Mouse (Mus musculus) heart, adult 18-20 months (tissue): ENCODE measurements at regions not wholly inside any gene's neighbourhood (a gene's known extent, or its start where the extent isn't known, plus 50 kb on each side); places are given as distances from the start of the nearest gene placed in this dataset.

Experiments
- DNase-seq, 2 experiments: peaks; one replicate each; pipeline ENCODE4 v3.0.0; 2021 to 2022; ENCODE audit warnings: mixed read lengths in 1 of 2

DNA sequence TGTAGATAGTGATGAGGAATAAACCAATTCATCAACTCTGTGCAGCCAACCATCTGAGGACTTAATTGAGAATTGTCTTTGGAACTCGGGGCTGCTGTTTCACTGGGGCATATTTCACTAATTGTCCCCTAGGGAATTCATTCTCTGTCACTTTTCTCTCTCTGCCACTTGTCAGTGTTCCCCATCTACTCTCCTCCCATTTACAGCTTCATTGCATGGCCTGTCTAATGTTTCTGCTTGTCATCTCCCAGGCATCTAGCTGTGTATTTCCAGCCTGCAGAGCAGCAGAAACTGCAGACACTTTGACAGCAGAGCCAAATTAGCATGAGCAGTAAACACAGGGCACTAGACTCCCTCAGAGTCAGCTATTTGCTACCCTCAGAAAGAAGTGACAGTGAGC is 1105.2 kb downstream of the Ntrk3 start:
- no peak for DNase-seq

DNA sequence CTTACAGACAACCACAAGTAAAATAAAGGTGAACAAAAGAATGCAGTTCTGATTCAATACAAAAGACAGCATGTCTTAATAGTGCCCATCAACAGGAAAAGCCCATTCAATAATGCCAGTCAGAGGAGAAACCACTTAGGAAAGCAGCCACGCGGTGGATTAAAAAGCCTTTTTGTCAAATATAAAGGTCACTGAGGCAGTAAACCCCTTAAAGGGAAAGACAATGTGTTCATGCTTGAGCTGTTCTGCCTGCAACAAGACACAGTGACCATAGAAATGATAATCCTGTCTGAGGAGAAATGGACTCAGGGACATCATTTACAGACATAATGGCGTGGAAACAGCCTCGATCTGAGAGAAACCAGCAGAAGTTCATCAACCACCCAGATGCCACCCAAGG is 1114.3 kb downstream of the Ntrk3 start:
- DNase-seq, result no peak

DNA sequence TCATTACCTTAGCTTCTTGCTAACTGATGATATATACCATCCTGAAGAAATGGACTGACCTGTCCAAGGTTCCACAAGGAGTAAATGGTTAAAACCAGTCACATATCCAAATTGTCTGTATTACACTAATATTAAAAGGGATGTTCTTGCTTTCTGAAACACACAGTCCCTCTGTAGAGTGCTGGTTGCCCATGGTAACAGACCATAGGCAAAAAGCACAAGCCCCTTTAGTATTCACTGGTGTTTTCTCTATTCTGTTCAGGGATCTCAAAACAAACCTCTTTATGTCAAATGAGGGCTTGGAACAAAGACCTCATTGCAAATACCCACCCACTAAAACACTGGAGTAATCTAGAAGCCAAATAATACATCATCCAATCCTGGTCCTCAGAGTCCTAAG is 1114.9 kb downstream of the Ntrk3 start:
- DNase-seq, result no peak

DNA sequence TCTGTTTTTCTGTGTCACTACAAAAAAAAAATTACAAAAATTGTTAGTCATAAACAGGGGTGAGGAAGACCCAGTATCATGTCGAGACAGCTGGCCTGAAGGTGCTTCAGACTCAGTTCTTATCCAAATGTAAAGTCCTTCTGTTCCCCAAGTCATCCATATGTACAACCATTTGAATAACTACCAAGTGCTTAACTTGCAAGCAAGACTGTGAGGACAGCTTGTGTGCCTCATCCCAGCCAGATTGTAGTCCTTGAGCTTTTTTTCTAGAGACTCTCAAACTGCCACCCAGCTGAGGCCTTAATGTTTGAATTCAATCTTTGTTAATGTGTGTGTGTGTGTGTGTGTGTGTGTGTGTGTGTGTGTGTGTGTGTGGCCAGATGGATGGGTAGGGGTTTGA is 1164.9 kb downstream of the Ntrk3 start:
- no peak for DNase-seq

DNA sequence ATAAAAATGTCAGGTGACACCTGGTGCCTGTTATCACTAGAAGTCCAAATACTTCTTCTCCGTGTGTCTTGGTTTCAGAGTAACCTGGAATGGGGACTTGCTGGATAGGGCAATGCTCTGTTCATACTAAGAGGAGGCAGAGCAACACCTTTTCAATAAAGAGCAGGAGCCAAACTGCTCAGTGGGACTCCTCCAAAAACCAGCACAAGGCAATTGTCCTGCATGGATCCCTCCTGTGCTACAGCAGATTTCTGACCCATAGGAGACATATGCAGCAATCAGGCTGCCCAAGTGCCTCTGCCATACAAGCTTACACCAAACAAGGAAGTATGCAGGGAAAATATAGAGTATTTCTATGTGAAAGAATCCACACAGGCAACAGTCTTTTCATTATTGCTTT is 1178.7 kb downstream of the Ntrk3 start:
- no peak for DNase-seq

DNA sequence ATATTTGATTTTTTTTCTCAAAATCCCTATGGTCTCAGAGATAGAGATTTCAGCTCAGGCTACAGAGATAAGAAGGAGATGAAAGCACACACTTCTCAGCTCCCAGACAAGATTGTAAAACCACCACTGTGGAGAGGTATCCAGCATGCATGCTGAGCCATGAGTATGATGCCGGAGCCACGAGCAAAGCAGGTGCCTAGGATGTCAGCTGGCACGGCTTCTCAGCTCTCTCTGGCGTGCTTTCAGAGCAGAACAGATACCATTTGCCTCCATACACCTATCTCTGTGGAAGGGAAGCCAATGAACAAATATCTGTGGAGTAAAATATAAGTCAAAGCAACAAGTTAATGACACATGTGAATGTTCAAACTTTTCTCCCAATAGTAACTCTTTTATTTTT is 1179.3 kb downstream of the Ntrk3 start:
- no peak for DNase-seq

DNA sequence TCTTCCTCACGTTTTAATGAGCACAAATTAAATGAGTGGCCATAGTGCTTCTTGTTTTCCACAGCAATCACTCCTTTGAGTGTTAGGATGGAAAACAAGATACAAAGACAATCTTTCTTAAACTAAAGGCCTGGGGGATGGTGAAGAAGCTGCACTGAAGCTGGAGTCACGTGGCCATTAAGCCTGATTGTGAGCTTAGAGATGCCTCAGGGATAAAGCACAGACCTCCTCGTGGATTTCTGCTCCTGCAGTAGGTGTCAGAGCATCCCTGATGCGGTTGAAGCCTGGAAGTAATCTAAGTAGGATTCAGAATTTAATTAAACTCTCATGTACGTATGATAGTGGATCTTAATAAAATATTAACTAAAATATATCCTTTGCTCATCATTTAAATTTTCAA is 1200.9 kb downstream of the Ntrk3 start:
- DNase-seq, result no peak

DNA sequence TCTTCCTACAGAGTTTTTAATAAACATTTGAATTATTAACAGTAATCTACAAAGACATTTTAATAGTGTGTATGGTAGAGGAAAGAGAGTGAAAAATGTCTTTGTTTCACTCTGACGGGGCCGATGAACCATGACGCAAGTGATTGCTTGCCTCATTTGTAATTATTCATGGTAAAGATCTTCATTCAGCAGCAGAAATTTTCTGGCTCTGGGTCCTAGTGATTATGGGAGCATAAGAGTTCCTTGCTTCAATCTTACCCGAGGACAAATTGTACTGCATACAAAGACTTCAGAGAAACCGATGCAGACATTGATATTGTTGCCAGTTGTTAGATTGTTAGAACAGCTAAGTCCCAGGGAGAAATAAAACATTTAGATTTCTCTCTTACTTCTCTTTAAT is 1209.9 kb downstream of the Ntrk3 start:
- no peak for DNase-seq

DNA sequence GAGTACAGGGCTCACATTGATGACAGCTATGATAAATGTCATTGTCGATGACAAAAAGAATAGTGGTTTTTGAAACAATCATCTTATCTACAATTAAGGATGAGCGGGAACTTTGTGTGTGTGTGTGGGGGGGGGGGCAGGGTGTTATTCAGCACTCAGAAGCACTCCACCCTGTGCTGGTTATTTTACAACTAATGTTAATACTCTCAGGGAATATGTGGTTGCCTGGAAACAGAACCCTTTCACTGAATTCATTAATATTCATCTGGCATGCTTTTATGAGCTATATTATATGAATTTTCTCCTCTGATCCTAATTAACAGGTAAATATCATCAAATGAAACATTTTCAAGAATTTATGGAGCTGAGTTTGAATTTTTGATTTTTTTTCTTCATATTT is 1228.2 kb downstream of the Ntrk3 start:
- no peak for DNase-seq

DNA sequence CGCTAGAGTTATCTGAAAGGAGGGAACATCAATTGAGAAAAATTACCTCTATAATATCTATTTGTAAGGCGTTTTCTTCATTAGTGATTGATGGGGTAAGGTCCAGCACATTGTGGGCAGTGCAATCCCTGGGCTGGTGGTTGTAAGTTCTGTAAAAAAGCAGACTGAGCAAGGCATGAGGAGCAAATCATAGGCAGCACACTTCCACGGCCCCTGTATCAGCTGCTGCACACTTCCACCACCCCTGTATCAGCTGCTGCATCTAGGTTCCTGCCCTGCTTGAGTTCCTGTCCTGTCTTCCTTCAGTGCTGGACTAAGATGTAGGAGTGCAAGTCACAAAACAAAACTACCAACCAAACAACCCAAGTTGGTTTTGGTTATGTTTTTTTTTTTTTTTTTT is 1230.2 kb downstream of the Ntrk3 start:
- no peak for DNase-seq

DNA sequence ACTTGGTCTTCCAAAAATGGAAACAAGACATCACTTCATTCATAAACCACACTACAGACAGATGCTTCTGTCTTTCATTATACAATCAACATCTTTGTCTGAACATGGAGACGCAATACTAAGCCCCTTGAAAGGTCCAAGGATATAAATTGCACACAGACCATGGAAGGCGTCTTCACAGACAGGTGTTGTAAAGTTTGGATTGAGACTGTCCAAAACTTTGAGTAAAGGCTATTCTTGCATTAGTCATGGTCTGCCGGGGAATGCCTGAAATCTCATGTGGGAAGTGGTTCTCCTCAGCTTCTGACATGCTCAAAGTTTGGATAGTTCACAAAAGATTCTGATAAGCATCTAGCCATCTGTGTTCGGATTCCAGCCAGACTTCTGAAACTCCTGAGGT is 1235.2 kb downstream of the Ntrk3 start:
- no peak for DNase-seq

DNA sequence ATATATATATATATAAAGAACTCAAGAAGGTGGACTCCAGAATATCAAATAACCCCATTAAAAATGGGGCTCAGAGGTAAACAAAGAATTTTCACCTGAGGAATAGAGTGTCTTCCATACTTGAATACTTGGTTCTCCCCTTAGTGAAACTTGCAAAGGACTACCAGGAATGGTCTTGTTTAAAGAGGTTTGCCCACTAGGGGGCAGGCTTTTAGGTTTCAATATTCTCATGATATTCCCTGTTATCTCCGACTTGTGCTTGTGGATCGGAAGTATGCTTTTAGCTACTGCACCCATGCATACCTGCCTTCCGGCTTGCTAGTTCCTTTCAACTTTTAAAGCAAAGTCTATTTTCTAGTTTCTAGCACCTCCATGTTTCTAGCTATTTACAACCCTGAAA is 1242.7 kb downstream of the Ntrk3 start:
- no peak for DNase-seq

DNA sequence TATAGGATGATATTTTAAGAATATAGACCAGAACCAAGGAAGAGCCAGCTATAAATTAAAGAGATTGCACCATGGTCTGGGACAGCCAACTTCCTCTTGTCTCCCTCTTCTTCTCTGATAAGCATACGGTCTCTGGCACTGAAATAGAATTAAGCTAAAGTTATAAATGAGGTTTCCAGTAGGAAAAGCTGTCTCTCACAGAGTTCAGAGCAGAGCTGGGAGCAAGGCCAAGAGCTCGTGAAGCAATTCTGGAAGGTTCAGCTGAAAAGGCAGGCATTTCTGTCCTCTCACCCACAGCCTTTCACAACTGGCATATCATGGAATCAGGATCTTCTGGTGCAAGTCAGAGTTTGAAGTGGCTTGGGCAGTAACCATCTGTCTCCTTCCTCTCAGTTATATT is 1247.8 kb downstream of the Agbl1 start:
- DNase-seq, result no peak

DNA sequence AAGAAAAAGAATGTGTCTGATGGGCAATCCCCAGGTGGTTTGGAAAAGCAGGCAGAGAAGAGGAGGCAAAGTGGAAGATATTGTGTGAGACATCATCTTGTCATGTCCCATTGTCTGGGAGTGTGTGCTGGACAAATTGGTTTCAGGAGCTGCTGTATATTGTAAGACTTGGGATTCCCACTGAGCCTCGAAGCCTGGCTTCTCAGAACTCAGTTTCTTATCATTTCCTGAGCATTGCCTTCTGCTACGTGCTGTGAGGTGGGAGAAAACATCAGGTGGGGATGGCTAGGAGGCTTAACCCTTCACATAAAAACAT is 1216.3 kb downstream of the Agbl1 start:
- no peak for DNase-seq

DNA sequence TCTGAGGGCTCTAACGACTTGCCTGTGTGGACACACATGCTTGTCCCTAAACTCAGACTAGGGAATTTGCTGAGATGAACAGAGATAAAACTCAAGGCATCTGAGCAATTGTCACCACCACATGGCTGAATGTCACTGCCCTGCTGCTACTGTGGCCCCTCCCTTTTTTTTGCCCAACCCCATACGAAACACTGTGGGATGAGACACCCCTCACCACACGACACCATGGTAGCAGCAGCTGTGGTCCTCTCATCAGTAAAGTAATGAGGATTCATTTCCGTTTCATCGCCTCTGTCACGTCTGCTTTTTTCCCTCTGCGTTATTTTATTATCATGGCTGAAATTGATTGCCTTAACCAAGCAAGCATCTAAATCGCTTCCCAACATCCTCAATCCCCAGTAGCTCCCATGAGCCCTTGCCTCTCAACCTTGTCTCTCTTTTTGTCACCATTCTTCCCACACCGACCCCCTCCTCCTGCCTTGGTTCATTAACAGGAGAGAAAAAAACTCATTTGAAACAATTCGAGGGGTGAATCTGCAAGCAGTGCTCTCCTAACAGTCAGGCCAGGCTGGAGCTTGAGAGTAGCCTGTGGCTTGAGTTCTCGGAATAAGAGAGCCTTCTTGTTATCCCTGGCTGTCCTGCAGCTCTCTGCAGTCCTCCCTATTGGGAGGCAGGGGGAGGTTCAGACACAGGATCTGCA is 1215.8 kb downstream of the Agbl1 start:
- DNase-seq, result no peak

DNA sequence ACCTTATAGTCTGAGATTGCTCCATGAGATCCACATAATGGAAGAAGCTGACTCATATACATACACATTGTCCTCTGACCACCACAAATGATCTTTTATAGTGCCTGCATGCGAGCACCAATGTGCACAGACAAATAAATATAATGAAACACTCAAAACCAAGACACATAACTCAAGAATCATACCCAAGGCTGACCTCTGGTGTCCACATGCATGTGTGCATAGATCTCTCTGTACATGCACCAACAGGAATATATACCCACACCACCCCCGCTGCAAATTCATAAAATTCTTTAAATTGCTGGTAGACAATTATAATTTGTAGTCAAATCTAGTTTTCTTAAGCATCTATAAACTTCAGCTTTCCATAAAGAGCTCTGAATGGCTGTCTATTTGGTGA is 1211.9 kb downstream of the Agbl1 start:
- DNase-seq, result peak in 1 of 2 experiments; percentile 2

DNA sequence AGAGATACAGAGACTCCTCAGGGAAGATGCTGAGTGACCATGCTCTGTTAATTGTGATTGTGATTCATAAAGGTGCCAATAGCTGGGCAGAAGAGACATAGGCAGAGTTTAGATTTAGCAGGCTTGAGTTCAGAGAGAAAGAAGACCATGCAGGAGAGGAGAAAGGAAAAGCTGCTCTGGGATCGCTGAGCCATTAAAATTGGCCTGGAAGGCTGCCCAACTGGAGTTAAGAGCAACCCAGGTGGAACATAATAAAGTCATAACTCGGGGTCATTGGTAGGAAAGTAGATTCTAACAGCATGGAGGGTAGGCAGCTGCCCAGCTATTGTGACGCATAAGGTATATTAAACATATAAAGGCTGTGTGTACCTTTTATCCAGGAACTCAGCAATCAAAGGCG is 1183.9 kb downstream of the Agbl1 start:
- DNase-seq, result no peak
